Mouse (Mus musculus) forebrain, postnatal 0 days (tissue): ENCODE results near the gene Btn2a2. TPM values are rescaled to one million over a fixed set of nuclear protein-coding genes. Genes with fewer than 3 reads are reported as not detected.

Experiments
- ATAC-seq: fragments of 200-750 bp; cut with Nextera tagmentation; 2 replicates; pipeline ENCODE4 v1.8.0; 2017; ENCODE audit warnings: mild to moderate bottlenecking, moderate library complexity
- DNase-seq: peaks from one replicate; pipeline ENCODE4 v3.0.0-alpha.2; 2015
- H3K27ac ChIP-seq: fragments of 300-500 bp; sonication (generic); 2 replicates; pipeline ENCODE4 v1.5.1; 2014; ENCODE audit warnings: low read depth, mild to moderate bottlenecking, antibody characterized with exemption, low read length, moderate library complexity, mixed read lengths
- H3K27me3 ChIP-seq: fragments of 300-500 bp; sonication (generic); 2 replicates; pipeline ENCODE4 v1.6.1; 2014; ENCODE audit warnings: mild to moderate bottlenecking, low read length, mixed read lengths; ENCODE audit not compliant: insufficient read depth
- H3K36me3 ChIP-seq: fragments of 300-500 bp; sonication (generic); 2 replicates; pipeline ENCODE4 v1.6.1; 2014; ENCODE audit warnings: mild to moderate bottlenecking, moderate library complexity; ENCODE audit not compliant: insufficient read depth
- H3K4me1 ChIP-seq: fragments of 300-500 bp; sonication (generic); 2 replicates; pipeline ENCODE4 v1.6.1; 2014; ENCODE audit warnings: antibody characterized with exemption; ENCODE audit not compliant: insufficient read depth
- H3K4me2 ChIP-seq: fragments of 300-500 bp; sonication (generic); 2 replicates; pipeline ENCODE4 v1.6.1; 2014; ENCODE audit warnings: low read depth, mild to moderate bottlenecking, moderate library complexity
- H3K4me3 ChIP-seq: fragments of 300-500 bp; sonication (generic); 2 replicates; pipeline ENCODE4 v1.5.1; 2014; ENCODE audit warnings: low read depth, low read length, mixed read lengths
- H3K9ac ChIP-seq: fragments of 300-500 bp; sonication (generic); 2 replicates; pipeline ENCODE4 v1.6.1; 2014; ENCODE audit warnings: mild to moderate bottlenecking
- H3K9me3 ChIP-seq: fragments of 300-500 bp; sonication (generic); 2 replicates; pipeline ENCODE4 v1.6.1; 2016; ENCODE audit warnings: low read length
- CTCF ChIP-seq: sonication (generic); IDR thresholded peaks from 2 replicates; pipeline ENCODE4 v1.5.1; 2016; ENCODE audit warnings: antibody characterized with exemption, control low read depth, low read depth
- WGBS: fragments of 180-500 bp; shearing (Covaris S2); extraction: QIAGEN DNeasy Blood & Tissue Kit; methylation state at CpG from one replicate; pipeline ENCODE4 v1.1.7; 2014; 5-methylcytosine and 5-hydroxymethylcytosine counted together
- polyA plus RNA-seq: library from polyadenylated mRNA; unstranded; fragments of >200 nt; fragmentation: Nextera tagmentation; extraction: Ambion mirVana; gene quantifications from 2 replicates; pipeline ENCODE4 v1.2.1, GENCODE M21; 2015
- total RNA-seq: library from RNA; depleted of rRNA; stranded (reverse); fragments of >200 nt; gene quantifications from 2 replicates; pipeline ENCODE4 v1.2.3, GENCODE M21; 2014

Btn2a2 gene
- total and polyA plus RNA-seq, 2 experiments from 2014 or later, result not detected

- H3K4me2 ChIP-seq, result no peak overlapping the region
- no peaks in the 10 kb centered on the region for H3K36me3 ChIP-seq
- H3K27ac ChIP-seq, result no peak overlapping the region
- WGBS, result 29% methylated on average over 2 of the region's 2 CpGs
- TF ChIP-seq CTCF, result no peak
- DNase-seq (peak; percentile 22), ATAC-seq (peak; percentile 42)
- H3K9me3 ChIP-seq, result no peaks in the 10 kb centered on the region
- no peaks in the 10 kb centered on the region for H3K4me1 ChIP-seq
- no peak overlapping the region for H3K4me3 ChIP-seq
- H3K9ac ChIP-seq, result no peak overlapping the region
- H3K27me3 ChIP-seq, result no peaks in the 10 kb centered on the region
These were observed 13.0 kb downstream of the Btn2a2 start for GRCm38 (mm10) chr13:23475658-23476057.

- no peak for TF ChIP-seq CTCF
- peak; percentile 82 for DNase-seq
These were observed 21.7 kb downstream of the Btn2a2 start for GRCm38 (mm10) chr13:23466911-23467310.

GRCm38 (mm10) chr13:23466306-23466705 lies 22.4 kb downstream of the Btn2a2 start:
- Histone ChIP-seq H3K27me3 (no peaks in the 10 kb centered on the region), H3K27ac (no peak overlapping the region), H3K4me1 (no peaks in the 10 kb centered on the region; the same call in 1 of the 2 replicates), H3K4me3 (no peak overlapping the region), H3K4me2 (0 out of 2 replicates have a peak overlapping the region, but pooled peaks have one; percentile 87), H3K9ac (no peak overlapping the region), H3K36me3 (no peaks in the 10 kb centered on the region), H3K9me3 (no peaks in the 10 kb centered on the region)
- DNase-seq (no peak), ATAC-seq (no peak)
- TF ChIP-seq CTCF, result no peak
- WGBS, result 72% methylated on average over 1 of the region's 1 CpGs

More at GRCm38 (mm10) chr13:23466911-23467310, 21.7 kb downstream of the Btn2a2 start:
- H3K27ac ChIP-seq, result no peak overlapping the region
- WGBS, result 3% methylated on average over 9 of the region's 9 CpGs
- peak; percentile 38 for ATAC-seq
- no peaks in the 10 kb centered on the region for H3K9me3 ChIP-seq
- no peak overlapping the region for H3K9ac ChIP-seq
- no peaks in the 10 kb centered on the region; the same call in 1 of the 2 replicates for H3K4me1 ChIP-seq
- H3K27me3 ChIP-seq, result no peaks in the 10 kb centered on the region
- no peak overlapping the region for H3K4me3 ChIP-seq
- no peaks in the 10 kb centered on the region for H3K36me3 ChIP-seq
- H3K4me2 ChIP-seq, result no peak overlapping the region

- Histone ChIP-seq H3K27ac (no peak within 1 kb of the TSS), H3K4me3 (peak within 1 kb of the TSS; percentile 60), H3K9ac (peak within 1 kb of the TSS; percentile 59; the same call in 1 of the 2 replicates), H3K9me3 (no peaks in the 10 kb centered on the region), H3K4me2 (peak within 1 kb of the TSS; percentile 87), H3K27me3 (no peaks in the 10 kb centered on the region), H3K4me1 (no peaks in the 10 kb centered on the region; the same call in 1 of the 2 replicates), H3K36me3 (no peaks in the 10 kb centered on the region)
- no peak for ATAC-seq
- DNase-seq, result peak; percentile 17
- TF ChIP-seq CTCF, result no peak
- WGBS, result 1% methylated on average over 7 of the region's 7 CpGs
These were observed 23.0 kb downstream of the Btn2a2 start, which contains the start of gene Btn1a1 for GRCm38 (mm10) chr13:23465600-23466109. Gene Btn1a1 (minus strand): TSS chr13:23465901.

GRCm38 (mm10) chr13:23464841-23465366 lies 23.8 kb downstream of the Btn2a2 start:
- TF ChIP-seq CTCF, result no peak
- 6% methylated on average over 11 of the region's 11 CpGs for WGBS
- no peaks in the 10 kb centered on the region for H3K36me3 ChIP-seq
- H3K27ac ChIP-seq, result no peak overlapping the region
- H3K4me3 ChIP-seq, result peak overlapping the region; percentile 60
- peak overlapping the region; percentile 59 for H3K9ac ChIP-seq
- ATAC-seq (no peak), DNase-seq (peak; percentile 14)
- no peaks in the 10 kb centered on the region for H3K9me3 ChIP-seq
- peak overlapping the region; percentile 87 for H3K4me2 ChIP-seq
- H3K4me1 ChIP-seq, result no peaks in the 10 kb centered on the region; the same call in 1 of the 2 replicates
- H3K27me3 ChIP-seq, result no peaks in the 10 kb centered on the region

- H3K27me3 ChIP-seq, result no peaks in the 10 kb centered on the region
- peak overlapping the region; percentile 59 for H3K9ac ChIP-seq
- WGBS, result 2% methylated on average over 29 of the region's 29 CpGs
- H3K27ac ChIP-seq, result no peak overlapping the region
- no peaks in the 10 kb centered on the region for H3K9me3 ChIP-seq
- peak overlapping the region; percentile 60 for H3K4me3 ChIP-seq
- H3K4me1 ChIP-seq, result no peaks in the 10 kb centered on the region; the same call in 1 of the 2 replicates
- ATAC-seq (peak; percentile 33; the same call in 1 of the 2 replicates), DNase-seq (no peak)
- TF ChIP-seq CTCF, result peak; percentile 9; the same call in 1 of the 2 replicates
- H3K36me3 ChIP-seq, result no peaks in the 10 kb centered on the region
- peak overlapping the region; percentile 87 for H3K4me2 ChIP-seq
These were observed 24.4 kb downstream of the Btn2a2 start for GRCm38 (mm10) chr13:23464224-23464637.

GRCm38 (mm10) chr13:23463381-23464223 lies 25.1 kb downstream of the Btn2a2 start:
- H3K4me3 ChIP-seq, result peak overlapping the region; percentile 60
- H3K4me2 ChIP-seq, result peak overlapping the region; percentile 87
- WGBS, result under 1% methylated on average over 21 of the region's 21 CpGs
- peak; percentile 83 for ATAC-seq
- H3K9me3 ChIP-seq, result no peaks in the 10 kb centered on the region
- H3K27me3 ChIP-seq, result no peaks in the 10 kb centered on the region
- peak; percentile 89 for DNase-seq
- no peaks in the 10 kb centered on the region; the same call in 1 of the 2 replicates for H3K4me1 ChIP-seq
- peak overlapping the region; percentile 59 for H3K9ac ChIP-seq
- no peak for TF ChIP-seq CTCF
- no peak overlapping the region for H3K27ac ChIP-seq
- no peaks in the 10 kb centered on the region for H3K36me3 ChIP-seq
